Mouse (Mus musculus) CH12.LX (cell line): ENCODE results near the gene Cox6b2. TPM values are rescaled to one million over a fixed set of nuclear protein-coding genes. Genes with fewer than 3 reads are reported as not detected.

Experiments used
- DNase-seq: peaks from one replicate; pipeline ENCODE4 v3.0.0-alpha.2; 2013; ENCODE audit errors: extremely low read depth
- H3K27ac ChIP-seq: 2 replicates; pipeline ENCODE4 v1.5.1; 2012; ENCODE audit warnings: low read depth, mild to moderate bottlenecking, control low read depth, moderate library complexity; ENCODE audit not compliant: insufficient read depth
- H3K27me3 ChIP-seq: replicated peaks from 2 replicates; pipeline ENCODE3; 2012; ENCODE audit warnings: inconsistent platforms
- H3K36me3 ChIP-seq, 2 experiments: replicated peaks in 1 of 2; 2 replicates each; pipeline versions ENCODE3 to v1.6.1; 2012; ENCODE audit warnings: inconsistent platforms in 1 of 2, low read length in 1 of 2, mild to moderate bottlenecking in 1 of 2, mixed read lengths in 1 of 2, moderate library complexity in 1 of 2; ENCODE audit not compliant: control insufficient read depth in 1 of 2, insufficient read depth in 1 of 2
- H3K4me1 ChIP-seq, 2 experiments: 2 replicates each; pipeline ENCODE4 v1.6.1; 2012; ENCODE audit warnings: inconsistent platforms in 1 of 2, moderate library complexity in 1 of 2; ENCODE audit not compliant: insufficient read depth in 2 of 2, control insufficient read depth in 1 of 2
- H3K4me2 ChIP-seq: 2 replicates; pipeline ENCODE4 v1.6.1; 2012; ENCODE audit warnings: low read depth, mild to moderate bottlenecking, control low read depth; ENCODE audit not compliant: poor library complexity, insufficient read depth, severe bottlenecking
- H3K4me3 ChIP-seq, 3 experiments: fragments of 150-350 bp in 1 of 3; sonication (generic) in 1 of 3; replicated peaks in 1 of 3; 2 replicates each; pipeline versions ENCODE3 to v1.5.1; 2011 to 2012; ENCODE audit warnings: low read depth in 2 of 3, low read length in 2 of 3, mild to moderate bottlenecking in 2 of 3, moderate library complexity in 2 of 3, control low read depth in 1 of 3, improper control_type of control experiment in 1 of 3, inconsistent platforms in 1 of 3, mixed read lengths in 1 of 3; ENCODE audit not compliant: poor library complexity in 1 of 3
- H3K79me2 ChIP-seq: replicated peaks from 2 replicates; pipeline ENCODE4 v1.6.1; 2012; ENCODE audit warnings: mild to moderate bottlenecking, moderate library complexity; ENCODE audit not compliant: control insufficient read depth, poor library complexity, insufficient read depth, severe bottlenecking; ENCODE audit errors: extremely low read depth
- H3K9ac ChIP-seq: 2 replicates; pipeline ENCODE4 v1.6.1; 2012; ENCODE audit warnings: low read depth, mild to moderate bottlenecking, control low read depth, moderate library complexity; ENCODE audit not compliant: insufficient read depth
- H3K9me3 ChIP-seq: replicated peaks from 2 replicates; pipeline ENCODE3; 2012; ENCODE audit warnings: low read length, inconsistent platforms, mixed read lengths
- ELF1 ChIP-seq: IDR thresholded peaks from 2 replicates; pipeline ENCODE4 v1.6.1; 2014; ENCODE audit warnings: low read depth, mild to moderate bottlenecking, inconsistent platforms, low read length, improper control_type of control experiment
- EP300 ChIP-seq: IDR thresholded peaks from 2 replicates; pipeline ENCODE4 v1.6.1; 2011; ENCODE audit warnings: low read length, improper control_type of control experiment
- ETS1 ChIP-seq: conservative IDR thresholded peaks from 2 replicates; pipeline ENCODE4 v1.6.1; 2012; ENCODE audit warnings: low read depth, mild to moderate bottlenecking, inconsistent platforms, low read length, improper control_type of control experiment, moderate library complexity
- JUN ChIP-seq: IDR thresholded peaks from 2 replicates; pipeline ENCODE4 v1.6.1; 2011; ENCODE audit warnings: low read depth, mild to moderate bottlenecking, low read length, improper control_type of control experiment, moderate library complexity; ENCODE audit not compliant: insufficient read depth
- JUND ChIP-seq: conservative IDR thresholded peaks from 2 replicates; pipeline ENCODE4 v1.6.1; 2011; ENCODE audit warnings: low read depth, low read length, improper control_type of control experiment
- KAT2A ChIP-seq: IDR thresholded peaks from 2 replicates; pipeline ENCODE4 v1.6.1; 2012; ENCODE audit warnings: low read length, improper control_type of control experiment, inconsistent platforms; ENCODE audit not compliant: insufficient replicate concordance
- MAZ ChIP-seq: IDR thresholded peaks from 2 replicates; pipeline ENCODE4 v1.6.1; 2012; ENCODE audit warnings: low read depth, mild to moderate bottlenecking, inconsistent platforms, low read length, improper control_type of control experiment, moderate library complexity
- MEF2A ChIP-seq: IDR thresholded peaks from 2 replicates; pipeline ENCODE4 v1.6.1; 2014; ENCODE audit warnings: low read depth, mild to moderate bottlenecking, inconsistent platforms, low read length, improper control_type of control experiment, borderline replicate concordance
- MXI1 ChIP-seq: IDR thresholded peaks from 2 replicates; pipeline ENCODE4 v1.6.1; 2011; ENCODE audit warnings: mild to moderate bottlenecking, low read depth, low read length, improper control_type of control experiment
- NRF1 ChIP-seq: IDR thresholded peaks from 2 replicates; pipeline ENCODE4 v1.6.1; 2014; ENCODE audit warnings: low read depth, mild to moderate bottlenecking, inconsistent platforms, low read length, improper control_type of control experiment, moderate library complexity
- POLR2A ChIP-seq: IDR thresholded peaks from 2 replicates; pipeline ENCODE4 v1.6.1; 2011; ENCODE audit warnings: low read depth, mild to moderate bottlenecking, improper control_type of control experiment, low read length
- POLR2AphosphoS2 ChIP-seq: IDR thresholded peaks from 2 replicates; pipeline ENCODE4 v1.6.1; 2011; ENCODE audit warnings: low read depth, low read length, improper control_type of control experiment
- RAD21 ChIP-seq: IDR thresholded peaks from 2 replicates; pipeline ENCODE4 v1.6.1; 2011; ENCODE audit warnings: low read depth, mild to moderate bottlenecking, low read length, improper control_type of control experiment, moderate library complexity
- RCOR1 ChIP-seq: conservative IDR thresholded peaks from 2 replicates; pipeline ENCODE4 v1.6.1; 2012; ENCODE audit warnings: low read depth, mild to moderate bottlenecking, inconsistent platforms, low read length, improper control_type of control experiment
- TBP ChIP-seq: conservative IDR thresholded peaks from 2 replicates; pipeline ENCODE4 v1.6.1; 2011; ENCODE audit warnings: low read depth, low read length, improper control_type of control experiment
- UBTF ChIP-seq: IDR thresholded peaks from 2 replicates; pipeline ENCODE4 v1.6.1; 2012; ENCODE audit warnings: low read depth, mild to moderate bottlenecking, inconsistent platforms, low read length, improper control_type of control experiment, moderate library complexity
- USF1 ChIP-seq: IDR thresholded peaks from 2 replicates; pipeline ENCODE4 v1.6.1; 2014; ENCODE audit warnings: low read depth, mild to moderate bottlenecking, inconsistent platforms, low read length, improper control_type of control experiment
- USF2 ChIP-seq: conservative IDR thresholded peaks from 2 replicates; pipeline ENCODE4 v1.6.1; 2011; ENCODE audit warnings: low read depth, low read length, improper control_type of control experiment
- ZC3H11A ChIP-seq: IDR thresholded peaks from 2 replicates; pipeline ENCODE4 v1.6.1; 2012; ENCODE audit warnings: low read depth, mild to moderate bottlenecking, inconsistent platforms, low read length, improper control_type of control experiment
- ZNF384 ChIP-seq: IDR thresholded peaks from 2 replicates; pipeline ENCODE4 v1.6.1; 2012; ENCODE audit warnings: low read depth, low read length, improper control_type of control experiment, inconsistent platforms
- dilution Hi-C: fragments of 300-500 bp; cut with MboI; formaldehyde crosslinking; loops from 2 replicates; pipeline ENCODE4 v1.14.3; 2020; ENCODE audit warnings: low sequenced_read_pairs; ENCODE audit not compliant: extremely low pct_unique_long_range_greater_than_20kb, extremely low pct_ligation_motif_present
- in situ Hi-C: fragments of 300-500 bp; cut with MboI; formaldehyde crosslinking; loops from 3 replicates; pipeline ENCODE4 v1.14.3; 2019; ENCODE audit warnings: low sequenced_read_pairs, low pct_ligation_motif_present, low pct_unique_long_range_greater_than_20kb, mixed read lengths
- polyA plus RNA-seq: library from polyadenylated mRNA; unstranded; fragments of >175 nt; gene quantifications from 2 replicates; pipeline ENCODE4 v1.2.1, GENCODE M21; 2012; ENCODE audit warnings: low read depth; ENCODE audit not compliant: insufficient read length
- total RNA-seq, 2 experiments: library from RNA; depleted of rRNA; stranded (reverse); fragments of 300-350 nt in 1 of 2; fragments of >200 nt in 1 of 2; gene quantifications; 2 replicates each; pipeline ENCODE4 v1.2.3; 2012 to 2014

The Cox6b2 gene
- total and polyA plus RNA-seq, 3 experiments, result not detected

GRCm38 (mm10) chr7:4725169-4725568 is 27.7 kb downstream of the Cox6b2 start, which contains the start of gene Tmem150b:
Gene Tmem150b, minus strand, starts transcription at chr7:4725249.
- DNase-seq, result no peak
- Histone ChIP-seq H3K27ac (no peak within 1 kb of the TSS), H3K36me3 (no peaks in the 10 kb centered on the region), H3K9me3 (no peaks in the 10 kb centered on the region), H3K79me2 (no peaks in the 10 kb centered on the region), H3K4me2 (no peak within 1 kb of the TSS), H3K27me3 (no peaks in the 10 kb centered on the region), H3K4me1 (peaks cover 0 to 18% of the 10 kb centered on the region in 2 experiments; a peak in 2 of 4 replicates), H3K9ac (no peak within 1 kb of the TSS), H3K4me3 (no peak within 1 kb of the TSS)
- TF ChIP-seq TBP, result no peak
- TF ChIP-seq KAT2A, result no peak
- no peak for TF ChIP-seq MXI1
- no peak for TF ChIP-seq EP300
- no peak for TF ChIP-seq MAZ
- TF ChIP-seq ETS1, result no peak
- no peak for TF ChIP-seq JUND
- no peak for TF ChIP-seq MEF2A
- no peak for TF ChIP-seq UBTF
- TF ChIP-seq NRF1, result no peak
- TF ChIP-seq RAD21, result no peak
- no peak for TF ChIP-seq POLR2AphosphoS2
- in situ Hi-C loops, result no loop called here
- dilution Hi-C loops, result no loop called here

- no peak overlapping the region for H3K4me3 ChIP-seq
- no peaks in the 10 kb centered on the region for H3K79me2 ChIP-seq
- no peak overlapping the region for H3K4me2 ChIP-seq
- H3K9ac ChIP-seq, result no peak overlapping the region
- DNase-seq, result no peak
- dilution Hi-C loops (no loop called here), in situ Hi-C loops (no loop called here)
- H3K4me1 ChIP-seq, result peaks cover 0 to 25% of the 10 kb centered on the region in 2 experiments; a peak in 2 of 4 replicates
- TF ChIP-seq ZNF384 (no peak), ZC3H11A (no peak), USF1 (no peak), RCOR1 (no peak), MEF2A (no peak), KAT2A (no peak), TBP (no peak), JUN (no peak), POLR2A (no peak), USF2 (no peak), ELF1 (no peak)
- H3K27ac ChIP-seq, result no peak overlapping the region
- no peaks in the 10 kb centered on the region for H3K9me3 ChIP-seq
- H3K27me3 ChIP-seq, result no peaks in the 10 kb centered on the region
- H3K36me3 ChIP-seq, result no peaks in the 10 kb centered on the region
These were observed 28.5 kb downstream of the Cox6b2 start for GRCm38 (mm10) chr7:4724359-4724758.
